Mouse (Mus musculus): Measurements from ENCODE around the gene Olfr12. TPM values are rescaled to one million over a fixed set of nuclear protein-coding genes. Genes with fewer than 3 reads are reported as not detected.

Olfr12 gene
- polyA plus RNA-seq, 1 experiment from 2014 or later, result not detected

DNA sequence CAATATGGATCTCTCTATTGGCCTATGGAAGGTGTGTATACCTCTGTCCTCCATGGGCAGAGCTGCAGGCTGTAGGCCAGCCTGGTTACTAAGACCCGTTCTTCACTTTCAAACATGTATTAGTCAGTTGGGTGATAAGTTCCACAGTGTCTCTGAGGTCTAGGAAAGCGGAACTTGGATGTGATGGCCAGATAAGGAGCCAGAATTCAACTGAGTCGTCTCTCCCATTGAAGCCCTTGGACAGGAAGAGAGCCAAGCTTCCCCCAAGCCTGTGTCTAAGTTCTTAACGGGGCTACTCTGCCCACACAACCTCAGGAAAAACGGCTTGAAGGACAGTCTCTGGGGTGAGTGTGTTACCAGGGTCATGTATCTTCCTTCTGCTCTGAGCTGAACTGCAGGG lies 41.8 kb downstream of the Olfr12 start:
- Histone ChIP-seq H3K4me3 (no peak overlapping the region), H3K4me2 (replicated peaks) (no peak overlapping the region), H3K9ac (replicated peaks) (no peak overlapping the region), H3K27ac (replicated peaks) (no peak overlapping the region), H3K27me3 (no peaks in the 10 kb centered on the region), H3K36me3 (no peaks in the 10 kb centered on the region), H3K9me3 (no peaks in the 10 kb centered on the region), H3K4me1 (no peaks in the 10 kb centered on the region)
- no peak for ATAC-seq (replicated peaks)
- WGBS, result 70% methylated on average over 5 of the region's 5 CpGs

- no peak for ATAC-seq (replicated peaks)
- WGBS, result 58% methylated on average over 6 of the region's 6 CpGs
These were observed 49.5 kb downstream of the Olfr12 start for GRCm38 (mm10) chr1:92667106-92667505.

DNA sequence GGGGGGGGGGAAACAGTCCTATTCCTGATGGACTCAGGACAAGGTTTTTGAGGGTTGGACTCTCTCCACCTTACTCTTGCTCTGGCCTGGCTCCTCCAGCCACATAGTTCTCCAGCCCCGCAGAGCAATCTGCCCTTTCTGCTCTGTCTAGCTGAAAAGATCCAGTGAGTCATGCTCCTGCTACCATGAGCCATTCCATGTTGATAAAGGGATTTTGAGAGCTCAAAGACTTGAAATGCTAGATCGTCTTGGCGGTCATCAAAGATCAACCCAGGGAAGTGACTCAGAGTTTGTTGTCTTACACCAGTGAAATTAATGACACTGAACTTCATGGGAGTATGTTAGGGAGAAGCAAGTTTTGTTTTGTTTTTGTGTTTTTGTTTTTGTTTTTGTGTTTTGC lies 51.8 kb downstream of the Olfr12 start:
- Histone ChIP-seq H3K4me3 (no peak overlapping the region), H3K9me3 (no peaks in the 10 kb centered on the region), H3K27ac (replicated peaks) (no peak overlapping the region), H3K4me1 (no peaks in the 10 kb centered on the region), H3K36me3 (no peaks in the 10 kb centered on the region), H3K27me3 (no peaks in the 10 kb centered on the region), H3K4me2 (replicated peaks) (no peak overlapping the region), H3K9ac (replicated peaks) (no peak overlapping the region)
- WGBS, result 93% methylated on average over 3 of the region's 3 CpGs
- no peak for ATAC-seq (replicated peaks)

More at GRCm38 (mm10) chr1:92667106-92667505, 49.5 kb downstream of the Olfr12 start:
- no peak overlapping the region for H3K4me2 ChIP-seq (replicated peaks)
- no peak overlapping the region for H3K27ac ChIP-seq (replicated peaks)
- no peaks in the 10 kb centered on the region for H3K36me3 ChIP-seq
- H3K9ac ChIP-seq (replicated peaks), result no peak overlapping the region
- no peaks in the 10 kb centered on the region for H3K27me3 ChIP-seq
- no peaks in the 10 kb centered on the region for H3K4me1 ChIP-seq
- no peaks in the 10 kb centered on the region for H3K9me3 ChIP-seq
- H3K4me3 ChIP-seq, result no peak overlapping the region

GRCm38 (mm10) chr1:92671326-92671725 lies 53.7 kb downstream of the Olfr12 start:
- Histone ChIP-seq H3K36me3 (no peaks in the 10 kb centered on the region), H3K4me3 (no peak overlapping the region), H3K9me3 (no peaks in the 10 kb centered on the region), H3K27ac (replicated peaks) (no peak overlapping the region), H3K9ac (replicated peaks) (no peak overlapping the region), H3K4me1 (no peaks in the 10 kb centered on the region), H3K4me2 (replicated peaks) (no peak overlapping the region), H3K27me3 (no peaks in the 10 kb centered on the region)
- no peak for ATAC-seq (replicated peaks)
- 87% methylated on average over 4 of the region's 4 CpGs for WGBS

Other genes with a start within 250 kb of the Olfr12 start
- 258 and 266 TPM in 2 replicates for gene Ndufa10, start 143.9 kb upstream of the Olfr12 start, polyA plus RNA-seq (2015; fragmentation: Nextera tagmentation; extraction: Ambion mirVana)
- not detected in 2 replicates for gene Olfr1416, start 132.7 kb upstream of the Olfr12 start, polyA plus RNA-seq (2015; fragmentation: Nextera tagmentation; extraction: Ambion mirVana)
- gene Olfr1415, start 121.7 kb upstream of the Olfr12 start, polyA plus RNA-seq (2015; fragmentation: Nextera tagmentation; extraction: Ambion mirVana), result not detected in 2 replicates
- not detected in 2 replicates for gene Olfr1414, start 99.1 kb upstream of the Olfr12 start, polyA plus RNA-seq (2015; fragmentation: Nextera tagmentation; extraction: Ambion mirVana)
- gene Olfr1413, start 46.5 kb upstream of the Olfr12 start, polyA plus RNA-seq (2015; fragmentation: Nextera tagmentation; extraction: Ambion mirVana), result not detected in 2 replicates
- not detected in 2 replicates for gene Olfr1412, start 32.0 kb upstream of the Olfr12 start, polyA plus RNA-seq (2015; fragmentation: Nextera tagmentation; extraction: Ambion mirVana)
- not detected in 2 replicates for gene Olfr1411, start 23.4 kb upstream of the Olfr12 start, polyA plus RNA-seq (2015; fragmentation: Nextera tagmentation; extraction: Ambion mirVana)
- not detected in 2 replicates for gene Olfr1410, start 12.0 kb upstream of the Olfr12 start, polyA plus RNA-seq (2015; fragmentation: Nextera tagmentation; extraction: Ambion mirVana)
- gene Cops9, start 24.2 kb downstream of the Olfr12 start, polyA plus RNA-seq (2015; fragmentation: Nextera tagmentation; extraction: Ambion mirVana), result 534 and 569 TPM in 2 replicates
- gene Otos, start 31.1 kb downstream of the Olfr12 start, polyA plus RNA-seq (2015; fragmentation: Nextera tagmentation; extraction: Ambion mirVana), result not detected in 2 replicates
- 83.9 and 86.1 TPM in 2 replicates for gene Gpc1, start 213.9 kb downstream of the Olfr12 start, polyA plus RNA-seq (2015; fragmentation: Nextera tagmentation; extraction: Ambion mirVana)

Measured in forebrain, embryonic 15.5 days (tissue).